Mouse (Mus musculus) neural tube, embryonic 12.5 days (tissue): ENCODE measurements around the gene Pcna. TPM values are rescaled to one million over a fixed set of nuclear protein-coding genes. Genes with fewer than 3 reads are reported as not detected.

Experiments
- ATAC-seq: fragments of 200-750 bp; cut with Nextera tagmentation; 2 replicates; pipeline ENCODE4 v1.8.0; 2017; ENCODE audit warnings: low read depth, mild to moderate bottlenecking, moderate TSS enrichment, moderate library complexity; ENCODE audit not compliant: low FRiP score
- H3K27ac ChIP-seq: fragments of 300-500 bp; sonication (generic); 2 replicates; pipeline ENCODE4 v1.5.1; 2016
- H3K27me3 ChIP-seq: fragments of 300-500 bp; sonication (generic); replicated peaks from 2 replicates; pipeline ENCODE4 v1.6.1; 2016; ENCODE audit warnings: mild to moderate bottlenecking
- H3K36me3 ChIP-seq: fragments of 300-500 bp; sonication (generic); 2 replicates; pipeline ENCODE4 v1.6.1; 2016; ENCODE audit warnings: mild to moderate bottlenecking
- H3K4me1 ChIP-seq: fragments of 300-500 bp; sonication (generic); 2 replicates; pipeline ENCODE4 v1.6.1; 2016
- H3K4me2 ChIP-seq: fragments of 300-500 bp; sonication (generic); replicated peaks from 2 replicates; pipeline ENCODE4 v1.6.1; 2016; ENCODE audit warnings: mild to moderate bottlenecking
- H3K4me3 ChIP-seq: fragments of 300-500 bp; sonication (generic); 2 replicates; pipeline ENCODE4 v1.5.1; 2016
- H3K9ac ChIP-seq: fragments of 300-500 bp; sonication (generic); 2 replicates; pipeline ENCODE4 v1.6.1; 2016; ENCODE audit warnings: mild to moderate bottlenecking
- H3K9me3 ChIP-seq: fragments of 300-500 bp; sonication (generic); 2 replicates; pipeline ENCODE4 v1.6.1; 2016; ENCODE audit warnings: mild to moderate bottlenecking
- WGBS: fragments of 180-500 bp; shearing (Covaris S2); methylation state at CpG from one replicate; pipeline ENCODE4 v1.1.7; 2016; 5-methylcytosine and 5-hydroxymethylcytosine counted together
- polyA plus RNA-seq: library from polyadenylated mRNA; unstranded; fragments of >200 nt; fragmentation: Nextera tagmentation; extraction: Ambion mirVana; gene quantifications from 2 replicates; pipeline ENCODE4 v1.2.1, GENCODE M21; 2016

The Pcna gene
- polyA plus RNA-seq, 1 experiment from 2014 or later: 190 TPM

DNA sequence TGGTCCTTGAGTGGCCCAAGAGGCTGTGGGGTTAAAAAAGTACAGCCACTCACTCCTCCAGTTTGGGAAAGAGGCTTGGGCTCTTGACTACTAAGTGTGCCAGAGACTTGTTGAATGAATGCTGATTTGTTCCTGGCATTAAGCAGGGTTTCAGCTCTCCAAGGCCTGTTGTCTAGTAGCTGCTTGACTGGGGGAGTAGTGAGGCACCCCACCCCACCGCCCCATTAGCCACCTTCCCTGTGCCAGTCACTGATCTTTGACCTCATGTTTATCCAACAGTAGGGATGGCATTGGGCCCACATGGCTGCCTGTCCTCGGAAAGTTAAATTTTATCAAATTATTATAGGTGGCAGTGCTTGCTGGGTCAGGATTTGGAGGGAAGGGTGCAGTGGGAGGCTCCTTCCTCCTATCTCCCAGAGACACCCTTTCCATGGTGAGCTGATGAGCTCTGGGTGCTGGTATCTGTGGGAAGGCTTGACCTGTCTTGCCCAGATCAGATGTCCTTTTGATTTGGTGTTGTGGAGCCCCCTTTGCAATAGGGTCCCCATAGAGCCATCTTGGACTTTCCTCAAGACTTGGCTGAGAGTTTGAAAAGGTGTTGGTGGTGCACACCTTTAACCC is 17.3 kb upstream of the Pcna start:
- Histone ChIP-seq H3K36me3 (0 out of 2 replicates have a peak, but pooled peaks cover 3% of the 10 kb centered on the region), H3K9me3 (no peaks in the 10 kb centered on the region), H3K9ac (no peak overlapping the region), H3K27ac (no peak overlapping the region), H3K4me1 (no peaks in the 10 kb centered on the region), H3K27me3 (no peaks in the 10 kb centered on the region), H3K4me3 (no peak overlapping the region), H3K4me2 (no peak overlapping the region)
- ATAC-seq: no peak
- WGBS: 91% methylated on average over 2 of the region's 2 CpGs

DNA sequence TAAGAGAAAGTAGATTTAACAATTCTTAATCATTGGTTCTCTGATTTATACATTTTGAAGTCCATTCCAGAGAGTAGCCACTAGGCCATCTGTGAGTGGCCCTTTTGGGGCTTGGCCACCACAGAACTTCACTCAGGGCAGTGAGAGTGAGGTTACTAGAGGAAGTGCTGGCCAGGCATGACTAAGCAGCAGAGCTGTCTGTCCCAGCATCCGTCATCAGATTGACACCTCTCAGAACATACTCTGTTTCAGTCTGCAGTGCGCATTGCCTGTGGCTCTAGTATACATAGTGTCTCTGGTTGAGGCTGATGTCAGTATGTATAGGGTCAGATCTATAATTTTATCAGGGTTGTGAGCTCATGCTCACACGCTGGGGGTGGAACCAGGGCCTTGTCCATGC is 16.1 kb upstream of the Pcna start:
- no peak overlapping the region for H3K4me2 ChIP-seq
- H3K9ac ChIP-seq: no peak overlapping the region
- WGBS: 90% methylated on average over 3 of the region's 3 CpGs
- H3K4me1 ChIP-seq: peaks cover 7% of the 10 kb centered on the region
- 0 out of 2 replicates have a peak, but pooled peaks cover 2% of the 10 kb centered on the region for H3K36me3 ChIP-seq
- no peaks in the 10 kb centered on the region for H3K9me3 ChIP-seq
- H3K4me3 ChIP-seq: no peak overlapping the region
- no peak for ATAC-seq
- no peaks in the 10 kb centered on the region for H3K27me3 ChIP-seq
- H3K27ac ChIP-seq: no peak overlapping the region

DNA sequence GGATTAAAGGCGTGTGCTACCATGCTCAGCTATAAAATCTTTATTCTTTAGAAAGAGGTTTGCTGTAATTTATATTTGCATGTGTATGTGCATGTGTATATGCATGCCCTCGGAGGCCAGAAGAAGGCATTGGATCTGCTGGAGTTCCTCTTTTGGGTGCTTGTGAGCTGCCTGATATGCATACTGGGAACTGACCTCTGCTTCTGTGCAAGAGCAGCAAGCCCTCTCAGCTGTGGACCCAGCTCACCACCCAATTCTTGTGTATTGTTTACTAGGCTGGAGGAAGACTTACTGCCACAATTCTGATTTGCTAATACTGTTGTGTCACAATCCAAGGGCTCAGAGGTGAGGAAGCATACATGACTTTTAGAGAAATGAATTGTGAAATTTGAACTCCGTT is 13.0 kb upstream of the Pcna start:
- H3K27ac ChIP-seq: no peak overlapping the region
- H3K9ac ChIP-seq: no peak overlapping the region
- H3K9me3 ChIP-seq: no peaks in the 10 kb centered on the region
- no peak overlapping the region for H3K4me3 ChIP-seq
- ATAC-seq: no peak
- H3K4me1 ChIP-seq: peaks cover 13% of the 10 kb centered on the region
- no peak overlapping the region for H3K4me2 ChIP-seq
- 93% methylated on average over 3 of the region's 3 CpGs for WGBS
- H3K27me3 ChIP-seq: no peaks in the 10 kb centered on the region
- H3K36me3 ChIP-seq: no peaks in the 10 kb centered on the region

DNA sequence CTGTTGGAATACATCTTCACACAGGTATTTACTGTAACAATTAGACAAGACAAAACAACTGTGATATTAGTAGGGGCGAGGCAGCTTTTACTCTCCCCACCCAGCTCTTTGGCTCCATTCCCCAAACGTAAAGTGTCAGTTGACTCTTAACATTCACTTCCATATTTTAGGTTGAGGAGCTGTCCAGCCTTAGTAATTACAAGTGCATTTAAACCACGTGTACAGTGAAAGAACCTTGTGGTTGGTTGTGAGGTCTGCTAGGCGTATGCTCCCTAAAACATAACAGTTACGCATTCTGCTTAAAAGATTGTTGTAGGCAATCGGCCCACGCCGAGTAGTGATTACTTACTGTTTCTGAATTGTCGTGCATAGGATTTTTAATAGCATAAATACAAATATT is 12.1 kb upstream of the Pcna start:
- H3K4me2 ChIP-seq: peak overlapping the region; percentile 72; the same call in 1 of the 2 replicates
- H3K9me3 ChIP-seq: no peaks in the 10 kb centered on the region
- H3K9ac ChIP-seq: no peak overlapping the region
- H3K4me1 ChIP-seq: peaks cover 13% of the 10 kb centered on the region
- no peak overlapping the region for H3K27ac ChIP-seq
- WGBS: 91% methylated on average over 9 of the region's 9 CpGs
- ATAC-seq: no peak
- H3K4me3 ChIP-seq: no peak overlapping the region
- H3K27me3 ChIP-seq: no peaks in the 10 kb centered on the region
- no peaks in the 10 kb centered on the region for H3K36me3 ChIP-seq

DNA sequence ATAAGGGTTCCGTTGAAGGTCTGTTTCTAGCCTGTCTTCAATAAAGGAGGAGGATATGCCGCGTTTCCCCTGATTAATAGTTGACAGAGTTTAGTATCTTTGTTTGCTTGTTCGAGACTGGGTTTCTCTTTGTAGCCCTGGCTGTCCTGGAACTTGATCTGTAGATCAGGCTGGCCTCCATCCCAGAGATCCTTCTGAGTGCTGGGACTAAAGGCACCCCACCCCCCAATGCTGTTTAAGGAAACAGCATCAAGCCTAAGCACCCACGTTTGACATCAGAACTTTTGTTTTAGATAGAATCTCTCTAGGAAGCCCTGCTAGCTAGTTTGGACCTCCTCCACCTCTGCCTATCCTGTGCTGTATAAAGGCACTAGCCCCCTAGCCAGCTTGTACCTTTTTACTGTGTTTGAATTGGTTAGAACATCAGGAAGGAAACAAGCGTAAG is 11.2 kb upstream of the Pcna start:
- Histone ChIP-seq H3K4me1 (peaks cover 13% of the 10 kb centered on the region), H3K9ac (peak overlapping the region; percentile 73), H3K9me3 (no peaks in the 10 kb centered on the region), H3K27ac (no peak overlapping the region), H3K4me2 (peak overlapping the region; percentile 72), H3K4me3 (peak overlapping the region; percentile 92), H3K27me3 (no peaks in the 10 kb centered on the region), H3K36me3 (no peaks in the 10 kb centered on the region)
- WGBS: 16% methylated on average over 6 of the region's 6 CpGs
- no peak for ATAC-seq

DNA sequence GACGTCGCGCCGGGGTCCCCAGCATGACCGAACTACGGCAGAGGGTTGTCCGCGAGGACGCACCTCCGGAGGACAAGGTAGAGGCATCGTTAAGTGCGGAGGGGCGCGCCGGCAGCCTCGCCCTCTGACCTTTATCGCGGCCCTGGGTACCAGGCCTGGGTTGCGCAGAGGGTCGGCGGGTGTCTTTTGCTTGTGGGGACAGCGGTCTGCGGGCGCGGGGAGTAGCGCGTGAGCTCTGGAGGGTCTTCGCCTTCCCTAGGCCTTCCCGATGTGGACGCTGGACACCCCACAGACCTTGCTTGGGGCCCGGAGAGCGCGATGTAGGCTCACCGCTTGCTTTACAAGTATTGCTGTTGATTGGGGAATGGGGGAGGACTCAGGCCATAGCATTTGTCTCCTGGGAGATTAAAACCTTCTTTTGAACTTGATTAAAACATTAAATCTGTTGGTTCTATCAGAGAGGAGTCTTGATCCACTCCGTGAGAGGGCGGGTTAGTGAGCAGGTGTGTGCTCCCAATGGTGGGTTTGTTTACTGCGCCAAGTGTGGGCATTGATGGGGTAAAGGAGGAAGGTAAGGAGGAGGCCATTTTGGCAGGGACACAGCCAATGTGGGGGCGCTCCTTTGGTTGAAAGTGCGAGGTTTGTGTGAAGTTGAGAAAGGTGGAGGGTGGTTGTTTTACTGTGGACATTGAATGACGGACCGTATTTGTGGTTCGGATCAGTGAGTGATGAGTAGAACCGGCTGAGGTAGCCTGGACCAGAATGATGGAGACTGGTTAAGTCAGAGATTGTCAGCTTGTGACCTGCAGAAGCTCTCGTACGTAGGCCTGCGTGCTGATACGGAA is 10.5 kb upstream of the Pcna start:
- WGBS: 1% methylated on average over 47 of the region's 47 CpGs
- ATAC-seq: peak; percentile 39
- Histone ChIP-seq H3K4me3 (peak overlapping the region; percentile 92), H3K4me1 (peaks cover 13% of the 10 kb centered on the region), H3K9ac (peak overlapping the region; percentile 73), H3K27me3 (no peaks in the 10 kb centered on the region), H3K4me2 (peak overlapping the region; percentile 72), H3K36me3 (no peaks in the 10 kb centered on the region), H3K27ac (peak overlapping the region; percentile 76), H3K9me3 (no peaks in the 10 kb centered on the region)

DNA sequence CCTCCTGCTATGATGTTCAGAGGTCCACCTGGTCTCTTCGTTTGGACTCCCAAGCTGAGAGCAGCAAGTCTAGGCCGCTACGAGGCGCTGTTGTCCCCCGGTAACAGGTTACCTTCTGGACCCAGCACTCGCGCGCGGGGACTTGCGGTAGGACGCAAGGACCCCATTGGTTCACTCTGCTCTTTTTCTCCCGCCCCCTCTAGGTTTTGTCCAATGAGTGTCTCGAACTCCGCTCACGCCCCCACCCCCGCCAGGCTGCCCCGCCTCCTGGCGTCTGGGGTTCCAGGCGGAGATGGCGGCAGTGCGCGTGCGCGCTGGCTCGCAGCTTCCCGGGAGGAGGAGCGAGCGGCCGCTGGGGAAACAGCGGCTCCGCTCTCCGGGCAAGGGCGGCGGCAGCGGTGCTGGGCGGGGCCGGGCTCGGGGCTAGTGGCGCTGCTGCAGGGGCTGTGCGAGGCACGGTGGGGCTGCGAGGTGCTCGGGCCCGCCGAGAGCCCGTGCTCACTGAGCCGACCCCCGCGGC is 9.8 kb upstream of the Pcna start, which contains the start of gene Cds2:
Cds2 (plus strand) TSS at position 270 of the 520 bp plus-strand sequence.
- Histone ChIP-seq H3K36me3 (no peaks in the 10 kb centered on the region), H3K27me3 (no peaks in the 10 kb centered on the region), H3K9ac (peak within 1 kb of the TSS; percentile 73), H3K9me3 (no peaks in the 10 kb centered on the region), H3K4me3 (peak within 1 kb of the TSS; percentile 92), H3K4me1 (peaks cover 13% of the 10 kb centered on the region), H3K27ac (peak within 1 kb of the TSS; percentile 76), H3K4me2 (peak within 1 kb of the TSS; percentile 72)
- WGBS: under 1% methylated on average over 49 of the region's 49 CpGs
- peak; percentile 99 for ATAC-seq

DNA sequence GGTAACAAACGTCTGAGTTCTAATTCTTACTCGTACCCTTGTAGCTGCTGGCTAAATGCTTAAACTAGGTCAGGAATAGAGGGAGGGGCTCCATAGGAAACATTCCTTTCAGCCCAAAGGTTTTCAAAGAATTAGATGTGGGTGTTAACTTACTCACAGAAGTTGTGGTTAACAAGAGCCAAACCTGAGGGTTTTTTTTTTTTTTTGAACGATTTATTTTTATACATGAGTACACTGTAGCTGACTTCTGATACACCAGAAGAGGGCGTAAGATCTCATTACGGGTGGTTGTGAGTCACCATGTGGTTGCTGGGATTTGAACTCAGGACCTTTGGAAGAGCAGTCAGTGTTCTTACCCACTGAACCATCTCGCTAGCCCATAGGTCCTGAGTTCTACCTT is 9.1 kb upstream of the Pcna start:
- no peak overlapping the region for H3K4me2 ChIP-seq
- no peak overlapping the region for H3K27ac ChIP-seq
- WGBS: 78% methylated on average over 6 of the region's 6 CpGs

DNA sequence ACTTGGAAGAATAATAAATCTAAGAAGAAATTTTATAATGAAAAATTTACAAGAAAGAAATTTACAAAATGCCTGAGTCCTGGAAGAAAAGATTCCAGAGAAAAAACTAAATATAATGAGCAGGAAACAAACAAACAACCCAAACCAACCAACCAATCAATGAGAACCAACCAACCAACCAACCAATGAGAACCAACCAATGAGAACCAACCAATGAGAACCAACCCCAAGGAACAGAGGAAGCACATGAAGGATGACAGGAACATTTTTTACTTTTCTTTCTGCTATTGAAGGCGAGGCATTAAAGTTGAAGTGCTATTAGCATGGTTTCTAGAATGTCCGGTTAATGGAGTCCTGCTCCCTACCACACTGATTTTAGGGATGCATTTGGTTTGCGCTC is 7.5 kb upstream of the Pcna start:
- H3K9ac ChIP-seq: no peak overlapping the region
- no peaks in the 10 kb centered on the region for H3K36me3 ChIP-seq
- no peak for ATAC-seq
- H3K4me2 ChIP-seq: no peak overlapping the region
- peaks cover 13% of the 10 kb centered on the region for H3K4me1 ChIP-seq
- WGBS: 95% methylated on average over 3 of the region's 3 CpGs
- H3K27me3 ChIP-seq: no peaks in the 10 kb centered on the region
- no peak overlapping the region for H3K27ac ChIP-seq
- H3K9me3 ChIP-seq: no peaks in the 10 kb centered on the region
- no peak overlapping the region for H3K4me3 ChIP-seq

More for the DNA sequence above, 9.1 kb upstream of the Pcna start:
- Histone ChIP-seq H3K9me3 (no peaks in the 10 kb centered on the region), H3K4me3 (no peak overlapping the region), H3K27me3 (no peaks in the 10 kb centered on the region), H3K4me1 (peaks cover 13% of the 10 kb centered on the region), H3K9ac (no peak overlapping the region), H3K36me3 (no peaks in the 10 kb centered on the region)
- 0 out of 2 replicates have a peak, but pooled peaks have one; percentile 2 for ATAC-seq

DNA sequence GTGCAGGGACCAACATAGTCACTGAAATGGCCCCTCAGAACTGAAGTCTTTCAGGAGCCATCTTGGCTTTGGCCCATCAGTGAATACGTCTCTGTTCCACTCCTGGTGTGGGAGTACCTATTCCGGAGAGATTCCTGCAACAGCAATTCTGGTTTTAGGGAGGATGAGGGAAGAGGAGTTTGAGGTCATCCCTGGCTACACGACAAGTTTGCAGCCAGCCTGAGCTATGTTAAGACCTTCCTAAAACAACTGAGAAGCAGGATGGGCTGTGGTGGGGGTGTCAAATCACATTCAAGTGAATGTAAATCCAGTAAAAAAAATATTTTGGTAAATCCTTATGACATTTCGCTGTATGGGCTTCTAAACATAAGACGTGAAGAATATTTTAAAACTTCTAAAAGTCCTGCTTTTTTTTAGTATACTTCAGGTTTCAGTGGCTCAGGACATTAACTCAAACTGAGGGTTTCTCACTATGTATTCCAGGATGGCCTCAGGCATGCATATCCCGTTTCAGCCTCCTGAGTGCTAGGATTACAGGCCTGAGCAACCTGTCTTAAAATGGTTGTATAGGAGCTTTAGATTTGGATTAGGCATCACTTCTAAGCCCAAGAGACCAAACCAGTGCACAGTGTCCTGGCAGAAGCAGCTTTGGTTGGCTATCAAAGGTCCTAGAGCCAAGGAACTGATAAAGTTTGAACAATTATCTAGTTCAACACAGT is 4.4 kb upstream of the Pcna start:
- 89% methylated on average over 6 of the region's 6 CpGs for WGBS
- Histone ChIP-seq H3K4me3 (no peak overlapping the region), H3K9me3 (no peaks in the 10 kb centered on the region), H3K4me1 (no peaks in the 10 kb centered on the region), H3K4me2 (no peak overlapping the region), H3K9ac (no peak overlapping the region), H3K36me3 (no peaks in the 10 kb centered on the region), H3K27me3 (no peaks in the 10 kb centered on the region), H3K27ac (no peak overlapping the region)
- no peak for ATAC-seq

DNA sequence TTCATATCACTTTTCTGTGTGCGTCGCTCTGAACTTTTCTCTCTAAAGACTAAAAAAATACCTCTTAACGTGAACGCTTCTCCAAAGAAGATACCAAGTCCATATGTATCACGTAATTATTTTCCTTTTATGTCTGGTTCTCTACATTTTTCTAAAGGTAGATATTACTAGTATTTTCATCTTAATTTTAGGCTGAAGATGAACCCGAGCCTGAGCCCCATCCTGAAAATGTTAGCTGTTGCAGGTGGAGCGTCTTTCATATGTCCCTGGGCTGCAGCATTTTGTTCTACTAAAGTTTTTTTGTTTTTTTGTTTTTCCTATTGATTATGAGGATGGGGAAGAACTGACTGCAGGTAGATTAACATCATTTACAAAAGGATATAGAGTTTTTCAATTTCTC is 489 bp upstream of the Pcna start:
- no peak overlapping the region for H3K9ac ChIP-seq
- H3K36me3 ChIP-seq: peaks cover 13% of the 10 kb centered on the region
- H3K27ac ChIP-seq: no peak overlapping the region
- H3K4me2 ChIP-seq: peak overlapping the region; percentile 71
- no peaks in the 10 kb centered on the region for H3K9me3 ChIP-seq
- no peaks in the 10 kb centered on the region for H3K27me3 ChIP-seq
- WGBS: 3% methylated on average over 7 of the region's 7 CpGs
- no peak for ATAC-seq
- H3K4me3 ChIP-seq: peak overlapping the region; percentile 53
- peaks cover 18% of the 10 kb centered on the region for H3K4me1 ChIP-seq

DNA sequence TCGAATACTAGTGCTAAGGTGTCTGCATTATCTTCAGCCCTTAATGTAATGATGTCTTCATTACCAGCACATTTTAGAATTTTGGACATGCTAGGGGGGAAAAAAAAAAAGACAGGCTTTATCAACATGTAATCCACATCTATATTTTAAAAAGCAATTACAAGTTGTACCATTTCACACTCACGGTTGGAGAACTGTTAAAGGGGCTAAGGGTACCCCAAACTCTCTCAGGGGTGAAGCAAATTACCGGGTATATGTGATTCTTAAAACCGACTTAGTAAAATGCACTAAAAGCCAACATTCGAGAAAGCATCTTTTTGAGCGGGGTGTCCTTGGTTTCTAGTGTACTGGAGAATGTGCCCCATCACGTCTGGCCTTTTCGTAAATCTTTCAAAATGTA is 1.2 kb downstream of the Pcna start:
- Histone ChIP-seq H3K4me1 (peaks cover 23% of the 10 kb centered on the region), H3K36me3 (peaks cover 13% of the 10 kb centered on the region), H3K9me3 (no peaks in the 10 kb centered on the region), H3K4me3 (peak overlapping the region; percentile 53), H3K27ac (no peak overlapping the region), H3K9ac (peak overlapping the region; percentile 52), H3K27me3 (no peaks in the 10 kb centered on the region), H3K4me2 (peak overlapping the region; percentile 71)
- no peak for ATAC-seq
- 9% methylated on average over 8 of the region's 8 CpGs for WGBS
